Mouse (Mus musculus) E14TG2a.4 (cell line): ENCODE measurements around the gene Pnn.

Experiments used
- CTCF ChIP-seq: conservative IDR thresholded peaks from 2 replicates; pipeline ENCODE4 v1.5.1; 2014; ENCODE audit warnings: low read length
- NANOG ChIP-seq: IDR thresholded peaks from 2 replicates; pipeline ENCODE4 v1.6.1; 2014; ENCODE audit warnings: borderline replicate concordance, low read length, mixed read lengths

- no peak for TF ChIP-seq CTCF
- TF ChIP-seq NANOG = no peak
Observed at GRCm38 (mm10) chr12:59055196-59055850, 11.4 kb upstream of the Pnn start.
